Mouse (Mus musculus): Measurements from ENCODE around the gene Rack1.
"Not testable (repeated sequence)": the region's sequence is repeated elsewhere in the genome, so short reads cannot be mapped to it uniquely, and the experiment has no call there.

Rack1 gene

DNA sequence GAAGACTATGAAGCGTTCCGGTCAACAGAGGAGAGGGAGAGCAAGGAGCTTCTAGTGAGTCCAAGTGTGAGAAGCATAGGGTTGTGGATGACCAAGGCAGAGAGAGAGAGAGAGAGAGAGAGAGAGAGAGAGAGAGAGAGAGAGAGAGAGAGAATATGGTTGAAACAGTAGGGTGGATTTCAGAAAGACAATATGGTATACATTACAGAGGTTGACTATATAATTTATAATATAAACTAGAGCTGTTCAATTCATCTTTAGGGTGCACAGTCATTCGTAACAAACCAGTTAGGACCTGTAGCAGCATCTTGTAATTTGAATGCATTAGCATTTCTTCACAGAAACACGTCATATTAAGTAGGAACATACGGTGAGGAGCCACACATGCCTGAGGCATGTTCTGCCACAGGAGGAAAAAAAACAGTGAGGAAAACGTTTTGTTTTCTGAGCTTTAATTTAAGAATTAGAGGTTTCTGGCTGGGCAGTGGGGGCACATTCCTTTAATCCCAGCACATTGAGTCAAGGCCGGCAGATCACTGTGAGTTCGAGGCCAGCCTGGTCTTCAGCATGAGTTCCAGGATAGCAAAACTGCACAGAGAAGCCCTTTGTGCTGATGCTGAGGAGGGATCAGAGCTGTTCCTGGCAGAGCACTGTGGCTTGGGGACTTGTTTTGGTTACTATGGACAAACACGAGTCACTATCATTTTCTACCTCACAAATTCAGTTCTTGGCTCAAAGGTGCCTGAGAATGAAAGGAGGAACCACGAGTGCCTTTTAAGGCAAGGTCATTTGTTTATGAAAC, 38.9 kb downstream of the Rack1 start:
- in situ Hi-C loops (cut with MboI) = no loop called here

DNA sequence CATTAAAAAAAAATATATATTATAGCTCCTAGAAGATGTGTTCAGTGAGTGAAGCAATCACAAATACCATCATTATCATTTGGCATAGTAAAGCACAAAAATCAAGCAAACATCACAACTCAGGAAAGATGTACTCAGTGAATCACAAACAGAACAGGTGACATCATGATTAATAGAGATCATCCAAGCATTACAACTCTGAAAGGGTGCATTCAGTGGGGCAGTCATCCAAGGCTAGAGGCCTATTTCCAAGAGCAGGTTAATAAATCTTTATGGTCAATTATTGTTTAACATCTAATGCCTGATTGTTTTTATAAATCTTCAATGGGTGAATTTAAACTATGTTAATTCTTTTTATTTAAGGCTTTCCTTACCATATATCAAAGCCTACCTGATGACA, 40.7 kb downstream of the Rack1 start:
- in situ Hi-C loops (cut with MboI) = no loop called here

DNA sequence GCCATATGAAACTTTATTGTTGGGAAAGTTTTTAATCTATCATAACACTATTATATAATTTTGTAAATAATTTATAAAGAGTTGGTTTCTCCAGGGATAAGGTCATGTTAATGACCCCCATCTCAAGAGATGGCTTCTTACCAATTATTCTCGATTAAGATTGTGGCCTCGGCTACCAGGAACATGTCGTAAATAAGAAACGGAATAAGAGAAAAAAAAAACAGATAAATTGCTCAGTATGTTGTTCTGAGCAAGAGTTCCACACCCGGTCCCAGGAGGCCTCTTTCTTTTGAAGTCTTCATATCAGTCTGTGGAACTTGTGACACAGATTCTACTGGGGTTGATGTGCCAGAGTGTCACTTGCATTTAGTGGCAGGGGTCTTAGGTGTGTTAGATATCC, 41.1 kb downstream of the Rack1 start:
- in situ Hi-C loops (cut with MboI) = no loop called here

DNA sequence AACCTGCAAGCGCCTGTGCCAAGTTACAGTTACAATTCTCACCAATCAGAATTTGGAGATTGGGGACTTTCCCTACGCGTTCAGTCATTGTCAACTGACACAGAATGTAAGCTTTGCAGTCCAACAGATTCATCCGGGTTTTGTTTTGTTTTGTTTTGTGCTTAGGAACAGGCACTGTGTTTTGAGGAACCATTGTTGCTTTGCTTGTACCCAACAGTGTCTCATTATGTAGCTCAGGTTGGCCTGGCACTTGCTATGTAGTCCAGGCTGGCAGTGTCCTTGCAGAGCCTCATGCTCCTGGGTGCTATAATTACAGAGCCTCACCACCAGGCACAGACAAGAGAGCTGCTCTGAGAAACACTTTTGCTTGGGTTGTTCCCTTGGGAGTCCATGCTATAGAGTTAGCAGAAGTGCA, 42.3 kb downstream of the Rack1 start:
- in situ Hi-C loops (cut with MboI) = no loop called here

DNA sequence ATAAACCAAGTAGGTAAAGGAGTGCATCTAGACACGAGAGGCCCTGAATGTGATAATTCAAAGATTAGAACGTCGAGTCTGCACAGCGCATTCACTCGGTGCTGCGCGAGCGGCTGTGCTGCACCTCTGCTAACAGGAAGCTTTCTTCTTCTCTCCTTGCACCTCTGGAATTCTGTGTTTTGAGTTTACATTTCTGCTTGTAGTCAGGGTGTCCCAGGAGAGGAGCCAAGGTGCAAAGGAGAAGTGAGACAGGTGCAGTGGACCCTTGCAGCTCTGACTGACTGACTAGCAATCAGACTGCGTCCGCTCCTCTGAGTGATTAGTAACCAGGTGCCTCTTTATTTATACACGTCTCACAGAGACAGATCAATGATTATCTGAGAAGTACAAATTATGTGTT, 43.1 kb downstream of the Rack1 start:
- in situ Hi-C loops (cut with MboI) = no loop called here

DNA sequence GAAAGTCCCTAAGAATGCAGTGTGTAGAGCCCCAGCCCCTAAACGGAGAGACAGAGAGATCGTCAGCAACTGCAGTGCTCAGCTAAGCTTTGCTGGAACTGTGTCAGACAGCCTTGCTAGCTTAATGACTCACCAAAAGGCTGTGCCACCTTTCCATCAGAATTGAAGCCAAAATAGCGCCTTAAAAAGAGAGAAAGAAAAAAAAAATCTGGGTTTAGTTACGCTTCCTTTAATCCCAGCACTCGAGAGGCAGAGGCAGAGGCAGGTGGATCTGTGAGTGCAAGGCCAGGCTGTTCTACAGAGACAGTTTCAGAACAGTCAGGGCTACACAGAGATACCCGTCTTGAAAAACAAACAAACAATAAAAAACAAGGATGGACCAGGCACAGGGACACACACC, 44.2 kb downstream of the Rack1 start:
- in situ Hi-C loops (cut with MboI) = no loop called here

DNA sequence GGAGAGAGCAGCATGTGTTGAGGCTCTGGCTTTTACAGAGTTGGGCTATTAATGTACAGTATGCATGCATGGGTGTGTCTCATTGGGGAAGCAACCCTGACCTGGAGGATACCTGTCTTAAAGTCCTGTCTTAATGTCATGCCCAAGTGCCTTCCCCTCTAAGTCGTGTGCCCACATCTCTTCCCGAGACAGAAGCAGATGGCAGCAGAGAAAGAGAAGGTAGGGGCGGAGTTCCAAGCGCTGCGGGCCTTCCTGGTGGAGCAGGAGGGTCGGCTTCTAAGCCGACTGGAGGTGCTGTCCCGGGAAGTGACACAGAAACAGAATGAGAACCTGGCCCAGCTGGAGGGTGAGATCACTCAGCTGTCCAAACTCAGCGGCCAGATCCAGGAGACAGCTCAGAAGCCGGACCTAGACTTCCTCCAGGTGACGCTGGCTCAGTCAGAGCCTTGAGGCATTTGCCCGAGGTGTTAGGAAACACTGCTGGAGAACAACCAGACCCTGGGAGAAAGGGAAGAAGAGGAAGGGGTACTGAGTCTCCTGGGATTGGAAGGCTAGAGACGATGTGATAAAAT, 45.2 kb downstream of the Rack1 start:
- in situ Hi-C loops (cut with MboI) = no loop called here

DNA sequence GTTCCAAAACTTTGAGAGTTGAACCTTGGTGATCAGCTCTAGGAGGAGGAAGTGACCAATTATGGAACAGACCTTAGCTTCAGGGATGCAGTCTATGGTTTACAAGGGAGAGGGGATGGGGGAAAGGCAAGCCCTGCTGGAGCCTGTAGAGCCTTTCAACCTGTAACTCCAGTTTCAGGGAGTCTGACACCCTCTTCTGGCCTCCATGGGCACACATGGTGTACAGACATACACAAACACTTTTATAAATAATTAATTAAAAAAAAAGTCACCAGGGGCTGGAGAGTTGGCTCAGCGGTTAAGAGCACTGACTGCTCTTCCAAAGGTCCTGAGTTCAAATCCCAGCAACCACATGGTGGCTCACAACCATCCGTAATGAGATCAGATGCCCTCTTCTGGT, 46.2 kb downstream of the Rack1 start:
- in situ Hi-C loops (cut with MboI) = not testable (repeated sequence)

DNA sequence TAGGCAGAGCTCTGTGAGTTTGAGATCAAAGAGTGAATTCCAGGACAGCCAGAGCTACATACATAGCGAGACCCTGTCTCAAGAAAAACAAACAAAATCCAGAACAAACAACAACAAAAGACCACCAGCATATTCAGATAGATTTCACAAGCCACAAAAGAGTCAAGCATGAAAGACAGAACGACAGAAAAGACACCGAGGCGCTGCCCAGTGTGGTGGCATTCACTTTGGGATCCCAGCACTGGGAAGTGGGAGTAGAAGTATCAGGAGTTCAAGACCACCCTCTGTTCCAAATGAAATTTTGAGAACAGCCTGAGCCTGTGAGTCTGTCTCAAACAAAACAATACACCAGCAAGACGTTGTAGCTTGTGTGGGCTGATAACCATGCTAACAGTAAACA, 46.7 kb downstream of the Rack1 start:
- in situ Hi-C loops (cut with MboI) = no loop called here

DNA sequence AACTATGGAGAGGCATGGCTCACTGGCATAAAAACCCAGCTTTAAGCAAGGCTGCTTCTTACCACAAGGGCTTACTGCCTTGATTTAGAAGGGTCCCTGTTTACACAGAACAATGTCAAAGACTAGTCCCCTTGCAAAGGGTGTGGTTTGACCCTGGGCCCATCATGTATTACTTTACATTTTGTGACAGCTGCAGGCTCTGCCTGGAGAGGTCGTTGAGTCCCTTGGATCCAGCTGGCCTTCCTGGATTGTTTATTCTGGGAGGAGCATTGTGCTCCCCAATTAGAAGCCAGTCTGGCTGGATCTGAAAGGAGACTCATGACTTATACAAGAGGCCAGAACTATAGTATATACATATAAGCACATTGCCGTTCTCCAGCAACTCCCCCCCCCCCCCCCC, 50.1 kb downstream of the Rack1 start:
- in situ Hi-C loops (cut with MboI) = loop anchor here (10.0 kb wide), 1 partner anchor 395 kb away; the partner anchor contains the start of gene Mgat1

DNA sequence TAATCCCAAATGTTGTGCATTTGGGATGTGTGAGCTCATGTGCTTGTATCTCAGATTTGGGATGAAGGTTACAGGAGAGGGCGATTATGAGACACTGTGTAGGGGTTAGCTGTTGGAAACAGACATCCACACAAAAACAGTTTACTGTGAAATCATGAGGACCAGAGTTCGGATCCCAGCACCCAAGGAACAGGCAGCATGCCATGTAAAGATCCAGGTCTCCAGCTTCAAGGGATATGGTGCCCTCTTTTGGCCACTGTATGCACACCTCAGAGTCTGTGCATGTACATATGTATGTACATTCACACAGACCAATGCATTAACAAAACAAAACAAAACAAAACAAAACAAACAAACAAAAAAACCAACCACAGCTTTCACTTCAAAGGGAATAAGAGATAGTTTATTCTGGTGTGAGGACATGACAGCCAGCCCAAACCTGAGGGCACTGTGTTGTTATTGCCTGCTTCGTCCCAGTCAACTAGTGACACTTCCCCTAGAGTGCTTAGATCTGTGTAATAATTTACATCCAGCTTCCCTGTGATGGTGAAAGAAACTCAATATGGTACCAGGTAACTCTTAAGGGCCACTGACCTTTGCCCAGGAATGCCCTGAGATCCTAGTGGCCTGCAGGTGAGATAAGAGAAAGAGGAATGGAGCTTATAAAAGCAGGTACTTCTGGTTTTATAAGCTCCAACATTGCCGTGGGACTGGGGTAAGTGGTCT, 51.3 kb downstream of the Rack1 start:
- in situ Hi-C loops (cut with MboI) = loop anchor here (10.0 kb wide), 1 partner anchor 393 kb away; the partner anchor contains the start of gene Mgat1

DNA sequence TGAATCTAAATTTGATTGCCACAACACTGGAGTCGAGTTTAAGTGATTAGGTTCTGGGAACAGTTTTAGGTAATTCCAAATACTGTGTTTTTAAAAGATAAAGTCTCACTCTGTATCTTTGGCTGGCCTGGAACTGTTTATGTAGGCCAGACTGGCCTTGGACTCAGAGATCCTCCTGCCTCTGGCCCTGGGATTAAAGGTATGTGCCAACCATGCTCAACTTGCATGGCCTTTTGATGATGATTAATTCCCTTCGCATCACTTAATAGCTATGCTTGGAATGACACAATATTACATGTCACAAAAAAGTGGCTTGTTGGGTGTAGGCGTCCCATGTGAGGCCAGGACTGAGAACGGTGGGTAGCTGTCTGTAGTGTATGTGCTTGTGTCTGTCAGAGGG, 52.1 kb downstream of the Rack1 start:
- in situ Hi-C loops (cut with MboI) = loop anchor here (10.0 kb wide), 1 partner anchor 393 kb away; the partner anchor contains the start of gene Mgat1

DNA sequence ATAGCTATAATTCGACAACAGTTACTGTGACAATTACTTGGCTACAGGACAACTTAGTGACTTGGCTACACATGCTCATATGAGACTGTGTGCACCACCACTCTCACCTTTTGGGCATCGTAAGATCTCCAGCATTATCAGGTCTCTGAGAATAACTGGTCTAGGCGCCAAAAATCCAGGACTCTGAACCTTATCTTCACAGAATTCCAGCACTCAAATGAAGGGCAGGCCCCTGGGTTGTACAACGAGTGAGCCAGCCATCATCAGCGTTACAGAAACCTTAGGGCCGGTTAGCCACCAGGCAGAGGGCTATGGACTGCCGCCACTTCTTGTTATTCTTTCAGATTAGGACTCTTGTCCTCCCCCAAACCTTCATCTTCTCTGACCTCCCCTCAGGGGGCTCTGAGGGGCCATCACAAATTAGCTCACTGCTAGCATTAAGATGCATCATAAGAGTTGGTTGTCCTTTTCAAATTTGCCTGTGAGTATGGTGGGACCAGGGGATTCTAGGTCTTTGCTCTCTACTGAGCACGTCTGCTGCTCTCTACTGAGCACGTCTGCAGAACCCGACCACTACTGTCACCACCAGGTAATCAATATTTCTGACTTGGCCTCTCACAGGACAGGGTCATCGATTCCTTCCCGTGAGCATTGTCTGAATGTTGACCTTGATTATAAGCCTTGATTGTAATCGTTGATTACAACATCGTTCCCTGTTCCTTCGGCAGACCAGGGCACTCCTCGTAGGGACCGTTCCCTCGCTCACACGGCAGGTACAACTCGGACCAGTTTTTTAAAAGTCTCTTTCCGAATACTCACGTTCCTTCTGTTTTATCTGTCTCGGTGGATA, 52.7 kb downstream of the Rack1 start:
- in situ Hi-C loops (cut with MboI) = loop anchor here (10.0 kb wide), 1 partner anchor 392 kb away; the partner anchor contains the start of gene Mgat1

DNA sequence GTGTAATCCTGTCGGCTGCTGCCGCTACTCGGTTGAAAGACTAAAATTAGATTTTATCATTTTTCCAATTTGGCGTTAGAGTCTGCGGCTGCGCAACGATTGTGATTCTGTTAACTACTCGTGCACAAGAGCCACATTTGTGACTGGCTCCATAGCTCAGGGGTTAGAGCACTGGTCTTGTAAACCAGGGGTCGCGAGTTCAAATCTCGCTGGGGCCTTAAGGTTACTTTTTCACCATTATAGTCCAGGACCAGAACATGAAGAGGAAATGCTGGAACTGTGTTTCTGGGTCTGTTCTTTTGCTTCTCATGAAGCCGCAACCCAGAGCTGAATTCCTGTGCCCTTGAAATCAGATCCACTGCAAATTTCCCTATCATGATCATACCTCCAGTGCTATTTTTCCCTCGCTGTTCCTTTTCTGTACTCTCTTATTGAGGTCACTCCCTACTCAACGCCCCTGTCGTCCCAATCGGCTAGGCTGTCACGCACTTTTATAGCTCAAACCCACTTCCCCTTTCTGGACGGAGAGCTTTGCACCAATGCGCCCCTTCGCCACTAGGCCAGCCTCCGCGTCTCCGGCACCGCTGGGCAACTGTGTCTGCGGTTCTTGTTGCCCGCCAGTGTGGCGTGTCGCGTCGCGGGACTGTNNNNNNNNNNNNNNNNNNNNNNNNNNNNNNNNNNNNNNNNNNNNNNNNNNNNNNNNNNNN, 53.5 kb downstream of the Rack1 start:
- in situ Hi-C loops (cut with MboI) = loop anchor here (10.0 kb wide), 1 partner anchor 391 kb away; the partner anchor contains the start of gene Mgat1

All from mature B cell (primary cell).